Mouse (Mus musculus): ENCODE measurements around the gene Sf3b2. TPM values are rescaled to one million over a fixed set of nuclear protein-coding genes. Genes with fewer than 3 reads are reported as not detected.
A peak's percentile ranks its signal among the peaks of the same experiment; 100 is the strongest.

Gene Sf3b2
- total RNA-seq (2017), result 273 and 288 TPM in 2 replicates

- peak; percentile 97 for ATAC-seq (ENCODE audit: extremely low read depth, insufficient number of reproducible peaks, low FRiP score, poor library complexity, severe bottlenecking)
Measured at GRCm38 (mm10) chr19:5294972-5295735, at the start of gene Sf3b2. Sf3b2 (minus strand) TSS chr19:5295455.

GRCm38 (mm10) chr19:5341360-5341759 is 46.1 kb upstream of the Sf3b2 start:
- ATAC-seq (ENCODE audit: extremely low read depth, insufficient number of reproducible peaks, low FRiP score, poor library complexity, severe bottlenecking), result no peak

GRCm38 (mm10) chr19:5337975-5338374 is 42.7 kb upstream of the Sf3b2 start:
- peak; percentile 56; the same call in 1 of the 2 replicates for ATAC-seq (ENCODE audit: extremely low read depth, insufficient number of reproducible peaks, low FRiP score, poor library complexity, severe bottlenecking)

- no peak for ATAC-seq (ENCODE audit: extremely low read depth, insufficient number of reproducible peaks, low FRiP score, poor library complexity, severe bottlenecking)
Measured at GRCm38 (mm10) chr19:5335441-5335840, 40.2 kb upstream of the Sf3b2 start, which contains the start of gene Catsper1. Catsper1 (plus strand) TSS chr19:5335741.

- ATAC-seq (ENCODE audit: extremely low read depth, insufficient number of reproducible peaks, low FRiP score, poor library complexity, severe bottlenecking), result no peak
Measured at GRCm38 (mm10) chr19:5334741-5335140, 39.5 kb upstream of the Sf3b2 start.

GRCm38 (mm10) chr19:5327970-5328369 is 32.7 kb upstream of the Sf3b2 start:
- ATAC-seq (ENCODE audit: extremely low read depth, insufficient number of reproducible peaks, low FRiP score, poor library complexity, severe bottlenecking), result no peak

GRCm38 (mm10) chr19:5323801-5324200 is 28.5 kb upstream of the Sf3b2 start:
- no peak for ATAC-seq (ENCODE audit: extremely low read depth, insufficient number of reproducible peaks, low FRiP score, poor library complexity, severe bottlenecking)

- ATAC-seq (ENCODE audit: extremely low read depth, insufficient number of reproducible peaks, low FRiP score, poor library complexity, severe bottlenecking), result no peak
Measured at GRCm38 (mm10) chr19:5313189-5313588, 17.9 kb upstream of the Sf3b2 start.

- ATAC-seq (ENCODE audit: extremely low read depth, insufficient number of reproducible peaks, low FRiP score, poor library complexity, severe bottlenecking), result no peak
Measured at GRCm38 (mm10) chr19:5309025-5309424, 13.8 kb upstream of the Sf3b2 start.

GRCm38 (mm10) chr19:5306968-5307734 is 11.9 kb upstream of the Sf3b2 start:
- no peak for ATAC-seq (ENCODE audit: extremely low read depth, insufficient number of reproducible peaks, low FRiP score, poor library complexity, severe bottlenecking)

- ATAC-seq (ENCODE audit: extremely low read depth, insufficient number of reproducible peaks, low FRiP score, poor library complexity, severe bottlenecking), result no peak
Measured at GRCm38 (mm10) chr19:5306279-5306678, 11.0 kb upstream of the Sf3b2 start.

- ATAC-seq (ENCODE audit: extremely low read depth, insufficient number of reproducible peaks, low FRiP score, poor library complexity, severe bottlenecking), result peak; percentile 71
Measured at GRCm38 (mm10) chr19:5302455-5302854, 7.2 kb upstream of the Sf3b2 start.

- no peak for ATAC-seq (ENCODE audit: extremely low read depth, insufficient number of reproducible peaks, low FRiP score, poor library complexity, severe bottlenecking)
Measured at GRCm38 (mm10) chr19:5300588-5300987, 5.3 kb upstream of the Sf3b2 start.

GRCm38 (mm10) chr19:5297903-5298800 is 2.9 kb upstream of the Sf3b2 start, which contains the start of gene Gal3st3:
Gal3st3 (plus strand) TSS chr19:5298331.
- ATAC-seq (ENCODE audit: extremely low read depth, insufficient number of reproducible peaks, low FRiP score, poor library complexity, severe bottlenecking), result no peak

GRCm38 (mm10) chr19:5296630-5297029 is 1.4 kb upstream of the Sf3b2 start:
- ATAC-seq (ENCODE audit: extremely low read depth, insufficient number of reproducible peaks, low FRiP score, poor library complexity, severe bottlenecking), result no peak

GRCm38 (mm10) chr19:5295736-5296075 is 451 bp upstream of the Sf3b2 start:
- ATAC-seq (ENCODE audit: extremely low read depth, insufficient number of reproducible peaks, low FRiP score, poor library complexity, severe bottlenecking), result no peak

- ATAC-seq (ENCODE audit: extremely low read depth, insufficient number of reproducible peaks, low FRiP score, poor library complexity, severe bottlenecking), result no peak
Measured at GRCm38 (mm10) chr19:5278381-5278780, 16.9 kb downstream of the Sf3b2 start.

GRCm38 (mm10) chr19:5277140-5277539 is 18.1 kb downstream of the Sf3b2 start:
- ATAC-seq (ENCODE audit: extremely low read depth, insufficient number of reproducible peaks, low FRiP score, poor library complexity, severe bottlenecking), result no peak

GRCm38 (mm10) chr19:5276531-5276930 is 18.7 kb downstream of the Sf3b2 start:
- no peak for ATAC-seq (ENCODE audit: extremely low read depth, insufficient number of reproducible peaks, low FRiP score, poor library complexity, severe bottlenecking)

Measured in neutrophil, adult 5-6 weeks (primary cell).